Mouse (Mus musculus) kidney, embryonic 15.5 days (tissue): ENCODE data around the gene Gfi1. TPM values are rescaled to one million over a fixed set of nuclear protein-coding genes. Genes with fewer than 3 reads are reported as not detected.

ENCODE experiments used
- ATAC-seq: fragments of 200-750 bp; cut with Nextera tagmentation; replicated peaks from 2 replicates; pipeline ENCODE4 v1.8.0; 2017; ENCODE audit warnings: moderate TSS enrichment; ENCODE audit not compliant: low FRiP score
- H3K27ac ChIP-seq: fragments of 300-500 bp; sonication (generic); 2 replicates; pipeline ENCODE4 v1.5.1; 2015; ENCODE audit warnings: mild to moderate bottlenecking, inconsistent platforms
- H3K27me3 ChIP-seq: fragments of 300-500 bp; sonication (generic); 2 replicates; pipeline ENCODE4 v1.6.1; 2015; ENCODE audit warnings: inconsistent platforms
- H3K36me3 ChIP-seq: fragments of 300-500 bp; sonication (generic); 2 replicates; pipeline ENCODE4 v1.6.1; 2015; ENCODE audit warnings: inconsistent platforms
- H3K4me1 ChIP-seq: fragments of 300-500 bp; sonication (generic); 2 replicates; pipeline ENCODE4 v1.6.1; 2015; ENCODE audit warnings: inconsistent platforms
- H3K4me2 ChIP-seq: fragments of 300-500 bp; sonication (generic); 2 replicates; pipeline ENCODE4 v1.6.1; 2015; ENCODE audit warnings: moderate library complexity, mild to moderate bottlenecking, inconsistent platforms
- H3K4me3 ChIP-seq: fragments of 300-500 bp; sonication (generic); replicated peaks from 2 replicates; pipeline ENCODE4 v1.5.1; 2015; ENCODE audit warnings: mild to moderate bottlenecking, inconsistent platforms
- H3K9ac ChIP-seq: fragments of 300-500 bp; sonication (generic); 2 replicates; pipeline ENCODE4 v1.6.1; 2015; ENCODE audit warnings: mild to moderate bottlenecking, inconsistent platforms
- H3K9me3 ChIP-seq: fragments of 300-500 bp; sonication (generic); replicated peaks from 2 replicates; pipeline ENCODE4 v1.6.1; 2016; ENCODE audit warnings: inconsistent platforms
- WGBS: fragments of 180-500 bp; shearing (Covaris S2); methylation state at CpG from one replicate; pipeline ENCODE4 v1.1.7; 2015; ENCODE audit warnings: mixed read lengths; 5-methylcytosine and 5-hydroxymethylcytosine counted together
- polyA plus RNA-seq: library from polyadenylated mRNA; unstranded; fragments of >200 nt; fragmentation: Nextera tagmentation; extraction: Ambion mirVana; gene quantifications from 2 replicates; pipeline ENCODE4 v1.2.1, GENCODE M21; 2015

Gfi1 gene
- polyA plus RNA-seq = 0.08 TPM in 1 of 2 replicates, not detected in the other

- peak within 1 kb of the TSS; percentile 29 for H3K4me3 ChIP-seq
- no peak within 1 kb of the TSS for H3K9ac ChIP-seq
- H3K9me3 ChIP-seq = no peaks in the 10 kb centered on the region
- H3K4me2 ChIP-seq = peak within 1 kb of the TSS; percentile 54
- ATAC-seq = 0 out of 2 replicates have a peak, but pooled peaks have one; percentile 9
- peaks cover 54% of the 10 kb centered on the region for H3K4me1 ChIP-seq
- H3K27me3 ChIP-seq = peaks cover 97% of the 10 kb centered on the region
- WGBS = under 1% methylated on average over 41 of the region's 41 CpGs
- H3K27ac ChIP-seq = no peak within 1 kb of the TSS
- no peaks in the 10 kb centered on the region for H3K36me3 ChIP-seq
Observed at GRCm38 (mm10) chr5:107725435-107726261, at the start of gene Gfi1. Gene Gfi1, minus strand, starts transcription at chr5:107726036.

GRCm38 (mm10) chr5:107772049-107772448, 46.2 kb upstream of the Gfi1 start:
- Histone ChIP-seq H3K9me3 (no peaks in the 10 kb centered on the region), H3K9ac (no peak overlapping the region), H3K4me2 (no peak overlapping the region), H3K36me3 (peaks cover 20% of the 10 kb centered on the region), H3K4me1 (no peaks in the 10 kb centered on the region), H3K27me3 (no peaks in the 10 kb centered on the region), H3K4me3 (no peak overlapping the region), H3K27ac (no peak overlapping the region)
- WGBS = 80% methylated on average over 5 of the region's 5 CpGs
- ATAC-seq = no peak

- H3K9me3 ChIP-seq = no peaks in the 10 kb centered on the region
- H3K9ac ChIP-seq = no peak overlapping the region
- ATAC-seq = no peak
- 91% methylated on average over 1 of the region's 1 CpGs for WGBS
- H3K36me3 ChIP-seq = peaks cover 28% of the 10 kb centered on the region
- H3K4me2 ChIP-seq = no peak overlapping the region
- no peaks in the 10 kb centered on the region for H3K27me3 ChIP-seq
- H3K4me1 ChIP-seq = no peaks in the 10 kb centered on the region
- no peak overlapping the region for H3K4me3 ChIP-seq
- H3K27ac ChIP-seq = no peak overlapping the region
Observed at GRCm38 (mm10) chr5:107768224-107768623, 42.4 kb upstream of the Gfi1 start.

GRCm38 (mm10) chr5:107765946-107766345, 40.1 kb upstream of the Gfi1 start:
- 97% methylated on average over 4 of the region's 4 CpGs for WGBS
- Histone ChIP-seq H3K4me2 (no peak overlapping the region), H3K27me3 (no peaks in the 10 kb centered on the region), H3K27ac (no peak overlapping the region), H3K36me3 (peaks cover 22% of the 10 kb centered on the region), H3K4me3 (no peak overlapping the region), H3K9ac (no peak overlapping the region), H3K9me3 (no peaks in the 10 kb centered on the region), H3K4me1 (no peaks in the 10 kb centered on the region)
- no peak for ATAC-seq

GRCm38 (mm10) chr5:107764486-107764885, 38.6 kb upstream of the Gfi1 start:
- 70% methylated on average over 1 of the region's 1 CpGs for WGBS
- H3K4me1 ChIP-seq = no peaks in the 10 kb centered on the region

GRCm38 (mm10) chr5:107763674-107764073, 37.8 kb upstream of the Gfi1 start:
- Histone ChIP-seq H3K27me3 (no peaks in the 10 kb centered on the region), H3K9me3 (no peaks in the 10 kb centered on the region), H3K4me3 (no peak overlapping the region), H3K36me3 (peaks cover 24% of the 10 kb centered on the region), H3K4me2 (no peak overlapping the region), H3K9ac (no peak overlapping the region), H3K4me1 (no peaks in the 10 kb centered on the region), H3K27ac (no peak overlapping the region)
- no peak for ATAC-seq

More at GRCm38 (mm10) chr5:107764486-107764885, 38.6 kb upstream of the Gfi1 start:
- Histone ChIP-seq H3K4me3 (no peak overlapping the region), H3K9ac (no peak overlapping the region), H3K4me2 (no peak overlapping the region), H3K27me3 (no peaks in the 10 kb centered on the region), H3K36me3 (peaks cover 24% of the 10 kb centered on the region), H3K27ac (no peak overlapping the region), H3K9me3 (no peaks in the 10 kb centered on the region)
- no peak for ATAC-seq

- H3K4me3 ChIP-seq = no peak overlapping the region
- 61% methylated on average over 5 of the region's 5 CpGs for WGBS
- H3K27ac ChIP-seq = no peak overlapping the region
- H3K9me3 ChIP-seq = no peaks in the 10 kb centered on the region
- peaks cover 5% of the 10 kb centered on the region; the same call in 1 of the 2 replicates for H3K36me3 ChIP-seq
- H3K4me1 ChIP-seq = no peaks in the 10 kb centered on the region
- H3K27me3 ChIP-seq = no peaks in the 10 kb centered on the region
- no peak overlapping the region for H3K9ac ChIP-seq
- no peak overlapping the region for H3K4me2 ChIP-seq
- ATAC-seq = no peak
Observed at GRCm38 (mm10) chr5:107759121-107759520, 33.3 kb upstream of the Gfi1 start.

GRCm38 (mm10) chr5:107756072-107756471, 30.2 kb upstream of the Gfi1 start:
- 58% methylated on average over 2 of the region's 2 CpGs for WGBS
- H3K27ac ChIP-seq = no peak overlapping the region
- H3K36me3 ChIP-seq = peaks cover 3% of the 10 kb centered on the region; the same call in 1 of the 2 replicates
- H3K4me2 ChIP-seq = no peak overlapping the region
- H3K4me1 ChIP-seq = no peaks in the 10 kb centered on the region
- H3K9ac ChIP-seq = no peak overlapping the region
- no peaks in the 10 kb centered on the region for H3K9me3 ChIP-seq
- ATAC-seq = no peak
- H3K27me3 ChIP-seq = no peaks in the 10 kb centered on the region
- H3K4me3 ChIP-seq = no peak overlapping the region

- WGBS = 97% methylated on average over 1 of the region's 1 CpGs
- Histone ChIP-seq H3K27ac (no peak overlapping the region), H3K9ac (no peak overlapping the region), H3K9me3 (no peaks in the 10 kb centered on the region), H3K4me1 (no peaks in the 10 kb centered on the region), H3K4me3 (no peak overlapping the region), H3K4me2 (no peak overlapping the region), H3K27me3 (no peaks in the 10 kb centered on the region), H3K36me3 (peaks cover under 1% of the 10 kb centered on the region; the same call in 1 of the 2 replicates)
- ATAC-seq = no peak
Observed at GRCm38 (mm10) chr5:107754740-107755139, 28.9 kb upstream of the Gfi1 start.

GRCm38 (mm10) chr5:107753656-107754055, 27.8 kb upstream of the Gfi1 start:
- 93% methylated on average over 7 of the region's 7 CpGs for WGBS
- Histone ChIP-seq H3K9ac (no peak overlapping the region), H3K36me3 (no peaks in the 10 kb centered on the region; the same call in 1 of the 2 replicates), H3K27me3 (no peaks in the 10 kb centered on the region), H3K4me2 (no peak overlapping the region), H3K4me3 (no peak overlapping the region), H3K27ac (no peak overlapping the region), H3K4me1 (no peaks in the 10 kb centered on the region), H3K9me3 (no peaks in the 10 kb centered on the region)
- no peak for ATAC-seq

GRCm38 (mm10) chr5:107749229-107749916, 23.5 kb upstream of the Gfi1 start:
- H3K36me3 ChIP-seq = peaks cover 5% of the 10 kb centered on the region; the same call in 1 of the 2 replicates
- peak overlapping the region; percentile 46 for H3K27ac ChIP-seq
- WGBS = 54% methylated on average over 9 of the region's 9 CpGs
- 0 out of 2 replicates have a peak, but pooled peaks have one; percentile 29 for ATAC-seq
- no peak overlapping the region for H3K4me2 ChIP-seq
- no peak overlapping the region for H3K4me3 ChIP-seq
- no peaks in the 10 kb centered on the region for H3K4me1 ChIP-seq
- H3K27me3 ChIP-seq = no peaks in the 10 kb centered on the region
- no peak overlapping the region for H3K9ac ChIP-seq
- H3K9me3 ChIP-seq = no peaks in the 10 kb centered on the region

- no peak overlapping the region for H3K27ac ChIP-seq
- H3K4me3 ChIP-seq = no peak overlapping the region
- no peaks in the 10 kb centered on the region for H3K4me1 ChIP-seq
- H3K4me2 ChIP-seq = no peak overlapping the region
- 91% methylated on average over 5 of the region's 5 CpGs for WGBS
- H3K9me3 ChIP-seq = no peaks in the 10 kb centered on the region
- H3K9ac ChIP-seq = no peak overlapping the region
- peaks cover 7% of the 10 kb centered on the region; the same call in 1 of the 2 replicates for H3K36me3 ChIP-seq
- ATAC-seq = no peak
- peaks cover 6% of the 10 kb centered on the region for H3K27me3 ChIP-seq
Observed at GRCm38 (mm10) chr5:107739023-107739422, 13.2 kb upstream of the Gfi1 start.
